Mouse (Mus musculus): ENCODE measurements at regions not wholly inside any gene's neighbourhood (a gene's known extent, or its start where the extent isn't known, plus 50 kb on each side); places are given as distances from the start of the nearest gene placed in this dataset.

- DNase-seq (ENCODE audit: low spot score) = no peak
Measured at GRCm38 (mm10) chr13:59962676-59963664, 140.0 kb upstream of the Tut7 start.

- DNase-seq (ENCODE audit: low spot score) = no peak
Measured at GRCm38 (mm10) chr13:59956441-59956840, 133.5 kb upstream of the Tut7 start.

- DNase-seq (ENCODE audit: low spot score) = no peak
Measured at GRCm38 (mm10) chr13:59952809-59953208, 129.9 kb upstream of the Tut7 start.

GRCm38 (mm10) chr13:59952116-59952515 lies 129.2 kb upstream of the Tut7 start:
- no peak for DNase-seq (ENCODE audit: low spot score)

DNA sequence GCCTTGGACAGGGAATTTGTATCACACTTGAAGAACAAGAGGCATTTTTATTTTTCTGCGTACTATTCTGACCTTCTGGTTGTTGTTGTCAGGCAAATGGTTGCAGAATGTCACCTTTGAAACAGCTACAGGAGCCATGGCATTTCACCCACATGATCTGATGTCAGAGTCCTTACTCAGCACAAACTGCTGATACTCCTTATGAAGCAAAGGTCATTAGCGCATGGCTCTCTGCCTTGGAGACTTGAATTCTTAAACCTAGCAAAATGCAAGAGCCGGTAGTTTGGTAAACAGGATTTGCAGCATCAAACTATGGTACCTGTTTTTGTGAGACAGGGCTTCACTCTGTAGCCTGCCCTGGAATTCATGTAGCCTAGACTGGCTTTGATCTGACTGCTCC lies 127.3 kb upstream of the Tut7 start:
- no peak for DNase-seq (ENCODE audit: low spot score)

GRCm38 (mm10) chr13:59949471-59949870 lies 126.5 kb upstream of the Tut7 start:
- DNase-seq (ENCODE audit: low spot score) = no peak

GRCm38 (mm10) chr13:59948496-59949138 lies 125.7 kb upstream of the Tut7 start:
- DNase-seq (ENCODE audit: low spot score) = no peak

GRCm38 (mm10) chr13:59947461-59947860 lies 124.5 kb upstream of the Tut7 start:
- DNase-seq (ENCODE audit: low spot score) = no peak

GRCm38 (mm10) chr13:59946509-59946908 lies 123.6 kb upstream of the Tut7 start:
- no peak for DNase-seq (ENCODE audit: low spot score)

- no peak for DNase-seq (ENCODE audit: low spot score)
Measured at GRCm38 (mm10) chr13:59945631-59946030, 122.7 kb upstream of the Tut7 start.

DNA sequence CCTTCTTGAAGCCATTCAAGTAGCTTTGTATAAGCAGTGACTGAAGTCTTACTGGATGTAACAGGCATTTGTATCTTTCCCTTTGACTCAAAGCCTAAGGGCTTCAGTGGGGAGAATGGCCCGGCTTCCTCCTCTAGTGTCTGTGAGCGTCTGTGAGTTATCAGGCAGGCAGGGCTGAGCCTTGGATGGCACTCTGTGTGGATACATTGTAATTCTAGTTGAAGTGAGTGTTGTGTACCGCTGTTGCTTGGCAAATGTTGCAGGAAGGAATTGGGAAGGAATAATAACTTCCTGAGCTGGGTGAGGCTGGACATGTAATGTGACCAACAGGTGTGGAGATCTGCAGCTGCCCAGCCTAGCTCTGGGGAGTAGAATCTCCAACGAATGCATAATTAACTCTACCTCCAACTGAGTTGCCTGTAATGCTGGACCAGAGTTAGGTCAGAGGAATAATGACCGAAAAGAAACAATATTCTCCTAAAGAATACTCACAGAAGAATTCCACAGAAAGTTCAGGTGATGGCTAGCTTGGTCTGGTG lies 120.7 kb upstream of the Tut7 start:
- DNase-seq (ENCODE audit: low spot score) = no peak

- DNase-seq (ENCODE audit: low spot score) = no peak
Measured at GRCm38 (mm10) chr13:59943020-59943419, 120.1 kb upstream of the Tut7 start.

DNA sequence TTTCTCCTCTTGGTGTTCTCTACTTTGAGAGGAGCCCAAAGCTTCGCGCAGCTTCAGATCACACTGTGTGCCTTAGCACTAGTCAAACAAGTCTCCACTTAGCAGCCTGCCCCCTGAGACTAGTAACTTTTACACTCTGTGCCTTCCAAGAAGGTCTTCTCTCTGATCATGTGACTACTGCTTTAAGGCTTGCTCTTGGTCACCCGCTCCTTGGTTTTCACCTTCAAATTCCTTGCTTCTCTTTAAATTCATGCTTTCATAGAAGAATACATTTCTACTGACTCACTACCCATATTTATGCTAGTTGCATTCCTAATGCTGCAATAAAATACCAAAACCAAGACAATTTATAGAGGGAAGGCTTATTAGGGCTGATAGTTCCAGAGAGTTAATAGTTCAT lies 118.6 kb upstream of the Tut7 start:
- DNase-seq (ENCODE audit: low spot score) = no peak

- no peak for DNase-seq (ENCODE audit: low spot score)
Measured at GRCm38 (mm10) chr13:59940414-59941205, 117.7 kb upstream of the Tut7 start.

DNA sequence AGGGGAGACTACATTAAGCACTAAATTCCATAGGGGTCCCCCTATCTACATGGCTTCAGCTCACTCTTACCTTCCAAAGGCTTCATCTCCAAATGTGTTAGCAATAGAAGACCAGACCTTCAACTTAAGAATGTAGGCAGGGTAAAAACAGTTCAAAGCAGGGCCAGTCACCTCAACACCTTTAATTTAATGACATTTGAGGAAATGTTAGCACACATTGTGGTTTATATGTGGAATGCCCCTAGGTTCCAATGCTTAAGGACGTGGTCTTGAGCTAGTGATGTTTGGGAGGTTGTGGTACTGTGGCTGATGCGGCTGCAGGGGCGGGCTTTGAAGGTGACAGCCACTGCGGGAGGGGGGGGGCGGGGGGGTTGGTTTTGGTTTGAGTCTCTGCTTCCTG lies 116.9 kb upstream of the Tut7 start:
- no peak for DNase-seq (ENCODE audit: low spot score)

GRCm38 (mm10) chr13:59937147-59937546 lies 114.2 kb upstream of the Tut7 start:
- DNase-seq (ENCODE audit: low spot score) = no peak

GRCm38 (mm10) chr13:59934556-59934955 lies 111.6 kb upstream of the Tut7 start:
- DNase-seq (ENCODE audit: low spot score) = no peak

GRCm38 (mm10) chr13:59934093-59934492 lies 111.1 kb upstream of the Tut7 start:
- no peak for DNase-seq (ENCODE audit: low spot score)

DNA sequence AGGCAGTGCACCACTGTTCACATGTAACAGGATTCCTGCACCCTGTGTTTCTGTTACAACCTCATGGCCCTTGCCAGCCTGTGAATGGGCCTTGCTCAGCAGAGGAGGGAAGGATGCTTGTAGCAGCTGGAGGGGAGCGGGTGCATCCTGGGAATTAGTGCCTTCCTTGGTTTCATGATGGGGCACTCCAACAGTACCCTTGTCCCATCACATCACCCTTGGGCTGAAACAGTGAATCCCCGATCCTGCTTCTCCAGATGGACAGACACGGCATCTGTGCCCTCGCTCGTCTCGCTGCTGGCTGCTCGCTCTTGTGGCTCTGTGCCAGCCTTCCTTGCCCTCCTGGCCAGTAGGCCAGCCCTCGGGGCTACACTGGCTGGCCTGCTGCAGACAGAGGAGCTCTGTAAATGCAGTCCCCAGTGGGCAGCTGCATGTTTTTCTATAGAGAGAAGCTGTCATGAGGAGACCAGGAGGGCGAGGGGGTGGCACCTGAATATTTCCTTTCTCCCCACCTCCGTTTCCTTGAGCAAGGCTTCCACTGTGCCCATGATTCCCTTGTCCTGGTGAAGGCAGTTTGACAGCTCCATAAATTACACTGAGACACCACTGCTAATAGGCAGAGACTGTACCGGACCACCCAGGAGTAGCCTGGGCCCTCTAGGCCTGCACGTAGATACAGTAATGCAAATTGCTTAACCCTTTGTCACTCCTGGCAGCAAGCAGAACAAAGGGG lies 104.6 kb upstream of the Tut7 start:
- DNase-seq (ENCODE audit: low spot score) = peak; percentile 74

DNA sequence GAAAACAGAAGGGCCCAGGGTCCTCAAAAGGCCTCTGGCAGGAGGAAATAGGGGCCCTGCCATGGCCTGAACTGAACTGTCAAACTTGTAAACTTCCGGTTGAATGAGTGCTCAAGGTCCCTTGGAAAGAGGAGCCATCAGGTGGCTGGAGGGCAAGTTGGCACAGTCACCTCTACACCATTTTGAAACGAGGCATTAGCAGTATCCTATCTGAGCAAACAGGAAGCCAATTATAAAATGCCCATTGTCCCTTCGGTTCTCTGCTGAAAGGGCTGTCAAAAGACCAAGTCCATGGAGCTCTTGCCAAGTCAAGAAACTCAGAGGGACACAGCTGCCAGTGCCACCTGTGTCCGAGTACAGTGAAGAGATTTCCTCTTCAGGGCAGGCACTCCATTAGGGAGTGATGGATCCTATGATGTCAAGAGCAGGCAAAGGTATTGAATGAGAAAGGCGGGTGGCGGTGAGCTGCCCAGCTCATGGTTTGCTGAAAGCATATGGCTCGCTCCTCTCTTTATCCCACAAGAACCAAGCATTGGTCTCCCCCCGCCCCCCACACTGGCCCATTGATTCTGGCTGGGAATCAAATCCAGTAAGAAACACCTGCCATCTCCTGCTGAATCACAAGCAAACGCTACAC lies 103.0 kb upstream of the Tut7 start:
- DNase-seq (ENCODE audit: low spot score) = peak; percentile 45

GRCm38 (mm10) chr13:59917185-59917584 lies 94.2 kb upstream of the Tut7 start:
- no peak for DNase-seq (ENCODE audit: low spot score)
